Mouse (Mus musculus) CH12.LX (cell line): Measurements from ENCODE around the gene Ncf2. TPM values are rescaled to one million over a fixed set of nuclear protein-coding genes. Genes with fewer than 3 reads are reported as not detected.

Source experiments
- DNase-seq: peaks from one replicate; pipeline ENCODE4 v3.0.0-alpha.2; 2013; ENCODE audit errors: extremely low read depth
- H3K27ac ChIP-seq: 2 replicates; pipeline ENCODE4 v1.5.1; 2012; ENCODE audit warnings: low read depth, mild to moderate bottlenecking, control low read depth, moderate library complexity; ENCODE audit not compliant: insufficient read depth
- H3K27me3 ChIP-seq: replicated peaks from 2 replicates; pipeline ENCODE3; 2012; ENCODE audit warnings: inconsistent platforms
- H3K36me3 ChIP-seq, 2 experiments: replicated peaks in 1 of 2; 2 replicates each; pipeline versions ENCODE3 to v1.6.1; 2012; ENCODE audit warnings: inconsistent platforms in 1 of 2, low read length in 1 of 2, mild to moderate bottlenecking in 1 of 2, mixed read lengths in 1 of 2, moderate library complexity in 1 of 2; ENCODE audit not compliant: control insufficient read depth in 1 of 2, insufficient read depth in 1 of 2
- H3K4me1 ChIP-seq, 2 experiments: 2 replicates each; pipeline ENCODE4 v1.6.1; 2012; ENCODE audit warnings: inconsistent platforms in 1 of 2, moderate library complexity in 1 of 2; ENCODE audit not compliant: insufficient read depth in 2 of 2, control insufficient read depth in 1 of 2
- H3K4me2 ChIP-seq: 2 replicates; pipeline ENCODE4 v1.6.1; 2012; ENCODE audit warnings: low read depth, mild to moderate bottlenecking, control low read depth; ENCODE audit not compliant: poor library complexity, insufficient read depth, severe bottlenecking
- H3K4me3 ChIP-seq, 3 experiments: fragments of 150-350 bp in 1 of 3; sonication (generic) in 1 of 3; replicated peaks in 1 of 3; 2 replicates each; pipeline versions ENCODE3 to v1.5.1; 2011 to 2012; ENCODE audit warnings: low read depth in 2 of 3, low read length in 2 of 3, mild to moderate bottlenecking in 2 of 3, moderate library complexity in 2 of 3, control low read depth in 1 of 3, improper control_type of control experiment in 1 of 3, inconsistent platforms in 1 of 3, mixed read lengths in 1 of 3; ENCODE audit not compliant: poor library complexity in 1 of 3
- H3K79me2 ChIP-seq: replicated peaks from 2 replicates; pipeline ENCODE4 v1.6.1; 2012; ENCODE audit warnings: mild to moderate bottlenecking, moderate library complexity; ENCODE audit not compliant: control insufficient read depth, poor library complexity, insufficient read depth, severe bottlenecking; ENCODE audit errors: extremely low read depth
- H3K9ac ChIP-seq: 2 replicates; pipeline ENCODE4 v1.6.1; 2012; ENCODE audit warnings: low read depth, mild to moderate bottlenecking, control low read depth, moderate library complexity; ENCODE audit not compliant: insufficient read depth
- H3K9me3 ChIP-seq: replicated peaks from 2 replicates; pipeline ENCODE3; 2012; ENCODE audit warnings: low read length, inconsistent platforms, mixed read lengths
- CHD2 ChIP-seq: IDR thresholded peaks from 2 replicates; pipeline ENCODE4 v1.6.1; 2011; ENCODE audit warnings: low read length, improper control_type of control experiment
- CTCF ChIP-seq, 2 experiments: IDR thresholded peaks in 1 of 2; conservative IDR thresholded peaks in 1 of 2; 2 replicates each; pipeline ENCODE4 v1.5.1; 2011 to 2012; ENCODE audit warnings: low read depth in 2 of 2, low read length in 2 of 2, improper control_type of control experiment in 1 of 2, inconsistent platforms in 1 of 2, mild to moderate bottlenecking in 1 of 2, moderate library complexity in 1 of 2
- E2F4 ChIP-seq: IDR thresholded peaks from 2 replicates; pipeline ENCODE4 v1.6.1; 2011; ENCODE audit warnings: low read depth, low read length, improper control_type of control experiment; ENCODE audit not compliant: insufficient replicate concordance
- ELF1 ChIP-seq: IDR thresholded peaks from 2 replicates; pipeline ENCODE4 v1.6.1; 2014; ENCODE audit warnings: low read depth, mild to moderate bottlenecking, inconsistent platforms, low read length, improper control_type of control experiment
- EP300 ChIP-seq: IDR thresholded peaks from 2 replicates; pipeline ENCODE4 v1.6.1; 2011; ENCODE audit warnings: low read length, improper control_type of control experiment
- GABPA ChIP-seq: IDR thresholded peaks from 2 replicates; pipeline ENCODE4 v1.6.1; 2012; ENCODE audit warnings: low read depth, low read length, improper control_type of control experiment, inconsistent platforms; ENCODE audit not compliant: insufficient replicate concordance
- HCFC1 ChIP-seq: IDR thresholded peaks from 2 replicates; pipeline ENCODE4 v1.6.1; 2012; ENCODE audit warnings: low read depth, mild to moderate bottlenecking, inconsistent platforms, low read length, improper control_type of control experiment
- JUN ChIP-seq: IDR thresholded peaks from 2 replicates; pipeline ENCODE4 v1.6.1; 2011; ENCODE audit warnings: low read depth, mild to moderate bottlenecking, low read length, improper control_type of control experiment, moderate library complexity; ENCODE audit not compliant: insufficient read depth
- MAX ChIP-seq: IDR thresholded peaks from 2 replicates; pipeline ENCODE4 v1.6.1; 2011; ENCODE audit warnings: low read length, improper control_type of control experiment
- MEF2A ChIP-seq: IDR thresholded peaks from 2 replicates; pipeline ENCODE4 v1.6.1; 2014; ENCODE audit warnings: low read depth, mild to moderate bottlenecking, inconsistent platforms, low read length, improper control_type of control experiment, borderline replicate concordance
- NELFE ChIP-seq: IDR thresholded peaks from 2 replicates; pipeline ENCODE4 v1.6.1; 2011; ENCODE audit warnings: low read depth, low read length, improper control_type of control experiment
- NRF1 ChIP-seq: IDR thresholded peaks from 2 replicates; pipeline ENCODE4 v1.6.1; 2014; ENCODE audit warnings: low read depth, mild to moderate bottlenecking, inconsistent platforms, low read length, improper control_type of control experiment, moderate library complexity
- PAX5 ChIP-seq: IDR thresholded peaks from 2 replicates; pipeline ENCODE4 v1.6.1; 2012; ENCODE audit warnings: low read length, inconsistent platforms, mixed read lengths
- POLR2A ChIP-seq: IDR thresholded peaks from 2 replicates; pipeline ENCODE4 v1.6.1; 2011; ENCODE audit warnings: low read depth, mild to moderate bottlenecking, improper control_type of control experiment, low read length
- RAD21 ChIP-seq: IDR thresholded peaks from 2 replicates; pipeline ENCODE4 v1.6.1; 2011; ENCODE audit warnings: low read depth, mild to moderate bottlenecking, low read length, improper control_type of control experiment, moderate library complexity
- SIN3A ChIP-seq: IDR thresholded peaks from 2 replicates; pipeline ENCODE4 v1.6.1; 2012; ENCODE audit warnings: low read length, improper control_type of control experiment, inconsistent platforms
- SMC3 ChIP-seq: IDR thresholded peaks from 2 replicates; pipeline ENCODE4 v1.6.1; 2011; ENCODE audit warnings: low read depth, low read length, improper control_type of control experiment
- TCF12 ChIP-seq: IDR thresholded peaks from 2 replicates; pipeline ENCODE4 v1.6.1; 2014; ENCODE audit warnings: low read depth, mild to moderate bottlenecking, inconsistent platforms, low read length, improper control_type of control experiment
- UBTF ChIP-seq: IDR thresholded peaks from 2 replicates; pipeline ENCODE4 v1.6.1; 2012; ENCODE audit warnings: low read depth, mild to moderate bottlenecking, inconsistent platforms, low read length, improper control_type of control experiment, moderate library complexity
- USF1 ChIP-seq: IDR thresholded peaks from 2 replicates; pipeline ENCODE4 v1.6.1; 2014; ENCODE audit warnings: low read depth, mild to moderate bottlenecking, inconsistent platforms, low read length, improper control_type of control experiment
- USF2 ChIP-seq: conservative IDR thresholded peaks from 2 replicates; pipeline ENCODE4 v1.6.1; 2011; ENCODE audit warnings: low read depth, low read length, improper control_type of control experiment
- ZKSCAN1 ChIP-seq: IDR thresholded peaks from 2 replicates; pipeline ENCODE4 v1.6.1; 2012; ENCODE audit warnings: low read depth, inconsistent platforms, low read length, improper control_type of control experiment, borderline replicate concordance
- dilution Hi-C: fragments of 300-500 bp; cut with MboI; formaldehyde crosslinking; loops from 2 replicates; pipeline ENCODE4 v1.14.3; 2020; ENCODE audit warnings: low sequenced_read_pairs; ENCODE audit not compliant: extremely low pct_unique_long_range_greater_than_20kb, extremely low pct_ligation_motif_present
- in situ Hi-C: fragments of 300-500 bp; cut with MboI; formaldehyde crosslinking; loops from 3 replicates; pipeline ENCODE4 v1.14.3; 2019; ENCODE audit warnings: low sequenced_read_pairs, low pct_ligation_motif_present, low pct_unique_long_range_greater_than_20kb, mixed read lengths
- polyA plus RNA-seq: library from polyadenylated mRNA; unstranded; fragments of >175 nt; gene quantifications from 2 replicates; pipeline ENCODE4 v1.2.1, GENCODE M21; 2012; ENCODE audit warnings: low read depth; ENCODE audit not compliant: insufficient read length
- total RNA-seq, 2 experiments: library from RNA; depleted of rRNA; stranded (reverse); fragments of 300-350 nt in 1 of 2; fragments of >200 nt in 1 of 2; gene quantifications; 2 replicates each; pipeline ENCODE4 v1.2.3; 2012 to 2014

Gene Ncf2
- total and polyA plus RNA-seq, 3 experiments, result 82.6 to 89.9 (median 89.2) TPM

- no peaks in the 10 kb centered on the region for H3K79me2 ChIP-seq
- H3K4me3 ChIP-seq, result no peak overlapping the region
- no peak overlapping the region for H3K4me2 ChIP-seq
- peaks cover 3% of the 10 kb centered on the region for H3K9me3 ChIP-seq
- in situ Hi-C loops (no loop called here), dilution Hi-C loops (no loop called here)
- H3K27me3 ChIP-seq, result no peaks in the 10 kb centered on the region
- no peak overlapping the region for H3K27ac ChIP-seq
- no peak overlapping the region for H3K9ac ChIP-seq
- peaks cover 70 to 87% of the 10 kb centered on the region in 2 experiments for H3K36me3 ChIP-seq
- no peak for DNase-seq
- TF ChIP-seq CTCF (conservative IDR thresholded peaks at IDR 0.05 in 1 of 2, IDR thresholded peaks at IDR 0.05 in 1 of 2; ENCODE audit: low read depth in 2 of 2, low read length in 2 of 2) (no peak), USF2 (no peak), HCFC1 (no peak), USF1 (no peak), SMC3 (no peak), POLR2A (no peak), RAD21 (no peak), TCF12 (no peak), ZKSCAN1 (no peak)
- peaks cover 10 to 31% of the 10 kb centered on the region in 2 experiments for H3K4me1 ChIP-seq
These were observed 21.8 kb downstream of the Ncf2 start for GRCm38 (mm10) chr1:152821746-152822145.

- dilution Hi-C loops, result no loop called here
- H3K27me3 ChIP-seq, result no peaks in the 10 kb centered on the region
- DNase-seq, result no peak
- H3K36me3 ChIP-seq, result peaks cover 77 to 92% of the 10 kb centered on the region in 2 experiments
- H3K9me3 ChIP-seq, result peaks cover 3% of the 10 kb centered on the region
- no peaks in the 10 kb centered on the region for H3K79me2 ChIP-seq
- no peak overlapping the region for H3K27ac ChIP-seq
- TF ChIP-seq USF2, result no peak
- TF ChIP-seq UBTF, result no peak
- TF ChIP-seq JUN, result no peak
- TF ChIP-seq E2F4, result no peak
- TF ChIP-seq POLR2A, result no peak
- TF ChIP-seq SIN3A, result no peak
- TF ChIP-seq ELF1, result no peak
- TF ChIP-seq GABPA, result no peak
- TF ChIP-seq TCF12, result no peak
- no peak for TF ChIP-seq NRF1
- no peak for TF ChIP-seq MEF2A
- TF ChIP-seq MAX, result no peak
- TF ChIP-seq ZKSCAN1, result no peak
- TF ChIP-seq RAD21, result no peak
- TF ChIP-seq EP300, result no peak
- no peak for TF ChIP-seq SMC3
- TF ChIP-seq CHD2, result no peak
- TF ChIP-seq PAX5, result no peak
- TF ChIP-seq NELFE, result no peak
- H3K4me3 ChIP-seq, result no peak overlapping the region
- H3K4me2 ChIP-seq, result no peak overlapping the region
- no peak overlapping the region for H3K9ac ChIP-seq
- peaks cover 5 to 23% of the 10 kb centered on the region in 2 experiments; a peak in 3 of 4 replicates for H3K4me1 ChIP-seq
- in situ Hi-C loops, result no loop called here
These were observed 24.2 kb downstream of the Ncf2 start for GRCm38 (mm10) chr1:152824206-152824605.
